Mouse (Mus musculus): ENCODE results near the gene Psmd2.

DNA sequence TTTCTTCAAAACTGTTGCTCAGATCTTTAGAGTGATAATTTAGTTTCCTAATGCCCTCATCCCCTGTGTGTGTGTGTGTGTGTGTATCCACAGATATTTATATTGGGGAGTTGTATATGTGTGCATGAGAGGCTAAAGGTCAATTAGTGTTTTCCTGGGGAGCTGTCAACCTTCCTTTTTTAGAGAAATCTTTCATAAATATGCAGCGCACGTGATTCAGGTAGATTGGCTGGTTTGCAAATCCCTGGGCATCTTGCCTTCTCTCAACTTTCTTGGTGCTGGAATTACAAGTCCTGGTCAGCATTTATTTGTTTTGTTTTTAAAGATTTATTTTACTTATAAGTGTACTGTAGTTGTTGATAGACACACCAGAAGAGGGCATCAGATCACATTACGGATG lies 18.8 kb downstream of the Psmd2 start:
- TF ChIP-seq CTCF (IDR thresholded peaks at IDR 0.05; ENCODE audit: control insufficient read depth, insufficient read depth, low read length) (no peak), POLR2A (IDR thresholded peaks at IDR 0.05; ENCODE audit: borderline replicate concordance, control insufficient read depth, low read depth, low read length) (no peak)
